Mouse (Mus musculus): ENCODE data around the gene Myf5. TPM values are rescaled to one million over a fixed set of nuclear protein-coding genes. Genes with fewer than 3 reads are reported as not detected.

The Myf5 gene
- 8.4 TPM for polyA plus RNA-seq (2014; fragmentation: Illumina TruSeq; extraction: RNeasy Lipid Tissue Mini Kit (QIAGEN cat#74804))

DNA sequence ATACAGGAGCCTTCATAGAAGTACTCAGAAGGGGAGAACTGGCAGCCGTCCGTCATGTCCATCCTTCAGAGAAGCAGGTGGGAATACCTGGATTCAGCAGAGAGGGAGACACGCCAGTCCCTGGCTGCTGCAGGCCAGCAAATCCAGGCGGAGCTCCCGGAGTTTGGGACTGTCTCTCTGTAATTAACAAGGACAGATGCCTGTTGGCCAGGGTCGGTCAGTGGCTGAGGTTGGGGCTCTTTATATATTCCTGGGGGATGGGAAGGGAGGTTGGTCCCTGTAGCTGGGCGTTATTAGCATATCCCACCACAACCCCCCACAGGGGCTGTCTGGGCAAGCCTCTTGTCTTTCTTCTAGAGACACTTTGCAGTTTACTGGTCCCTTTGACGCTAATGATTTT lies at the start of gene Myf5:
TSS of gene Myf5 (minus strand) at position 265 of the 400 bp plus-strand sequence.

DNA sequence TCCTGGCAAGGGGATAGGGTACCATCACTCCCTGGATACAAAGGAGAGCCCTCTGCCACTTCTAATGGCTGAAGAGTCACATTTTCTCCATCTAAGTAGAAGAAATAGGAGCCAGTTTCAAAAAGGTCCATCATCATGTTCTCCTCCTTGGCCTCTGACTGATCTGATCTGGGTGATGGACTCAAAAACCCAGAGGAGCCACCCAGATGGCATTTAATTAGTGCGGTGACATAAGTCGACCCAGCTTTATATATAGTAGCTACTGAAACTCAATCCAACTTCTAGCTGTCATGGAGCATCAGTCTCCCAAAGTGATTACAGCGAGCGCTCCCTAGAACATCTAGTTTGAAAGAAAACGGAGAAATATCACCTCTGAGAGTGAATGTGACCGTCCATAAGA lies 8.6 kb upstream of the Myf5 start, which contains the start of gene Myf6:
TSS of gene Myf6 (minus strand) at position 170 of the 400 bp plus-strand sequence.

Other genes with a start within 250 kb of the Myf5 start
- 2.4 TPM for gene Lin7a, start 214.4 kb downstream of the Myf5 start, polyA plus RNA-seq (2014; fragmentation: Illumina TruSeq; extraction: RNeasy Lipid Tissue Mini Kit (QIAGEN cat#74804))
- 0.37 TPM for gene Myf6, start 8.6 kb upstream of the Myf5 start, polyA plus RNA-seq (2014; fragmentation: Illumina TruSeq; extraction: RNeasy Lipid Tissue Mini Kit (QIAGEN cat#74804))
- 11.6 TPM for gene Ptprq, start 233.9 kb upstream of the Myf5 start, polyA plus RNA-seq (2014; fragmentation: Illumina TruSeq; extraction: RNeasy Lipid Tissue Mini Kit (QIAGEN cat#74804))